ENCODE assay signal across 19 mouse cellular contexts in the genomic region with DNA sequence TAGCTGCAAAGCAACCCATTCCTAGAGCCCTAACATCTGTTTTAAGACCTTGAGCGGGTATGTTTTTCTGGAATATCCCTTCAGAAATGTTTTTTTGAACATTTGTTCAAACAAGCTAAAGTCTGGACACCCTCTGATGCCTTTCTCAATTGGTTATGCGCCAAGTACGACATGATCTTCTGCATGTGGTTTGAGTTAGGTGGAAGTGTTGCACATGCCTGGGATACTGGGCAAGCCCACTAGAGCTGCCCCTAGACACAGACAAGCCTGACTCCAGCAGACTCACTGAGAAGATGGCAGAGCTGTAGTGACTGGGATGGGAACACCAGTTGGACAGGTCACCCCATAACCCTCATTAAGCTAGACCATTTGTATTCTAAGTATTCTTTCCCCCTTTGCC.
A peak's percentile ranks its signal among the peaks of the same experiment; 100 is the strongest.
DNase-seq lines count a peak whose midpoint lies in the region; ATAC-seq lines count a peak whose summit lies in the region.
"Had no signal": no experiment of that assay in that cellular context is flagged by ENCODE, and none has a peak within 500 bp of the region (broad histone marks: within the 10 kb centered on the region; RNA-seq: fewer than 3 reads in every experiment).

No protein-coding gene starts in this region.

- 0 out of 2 replicates have a peak, but pooled peaks have one; percentile 52 for ATAC-seq in embryonic facial prominence, embryonic 11.5 days (replicated peaks; ENCODE audit: insufficient number of reproducible peaks, low FRiP score, low TSS enrichment, low read depth)
- ATAC-seq in embryonic facial prominence, embryonic 14.5 days (ENCODE audit: low read depth) = no peak
- ATAC-seq: forebrain, embryonic 13.5 days; forebrain, embryonic 15.5 days; forebrain, postnatal 0 days had no signal

- H3K4me1 ChIP-seq in embryonic facial prominence, embryonic 11.5 days (ENCODE audit: control insufficient read depth, insufficient read depth, low read length) = no peaks in the 10 kb centered on the region
- H3K4me1 ChIP-seq in embryonic facial prominence, embryonic 10.5 days = no peaks in the 10 kb centered on the region
- no peaks in the 10 kb centered on the region for H3K4me1 ChIP-seq in embryonic facial prominence, embryonic 14.5 days (ENCODE audit: control insufficient read depth, insufficient read depth, low read length)
- H3K4me1 ChIP-seq: embryonic facial prominence, embryonic 13.5 days; forebrain, embryonic 13.5 days; forebrain, embryonic 15.5 days had no signal

- no peak overlapping the region for H3K4me2 ChIP-seq in embryonic facial prominence, embryonic 11.5 days (ENCODE audit: low read depth, low read length)
- no peak overlapping the region for H3K4me2 ChIP-seq in embryonic facial prominence, embryonic 14.5 days (ENCODE audit: low read depth, low read length)
- H3K4me2 ChIP-seq: embryonic facial prominence, embryonic 13.5 days; forebrain, embryonic 13.5 days; forebrain, embryonic 15.5 days had no signal

- no peak overlapping the region for H3K4me3 ChIP-seq in embryonic facial prominence, embryonic 11.5 days (ENCODE audit: low read depth, low read length)
- H3K4me3 ChIP-seq in embryonic facial prominence, embryonic 10.5 days = no peak overlapping the region
- H3K4me3 ChIP-seq in embryonic facial prominence, embryonic 14.5 days (ENCODE audit: low read depth, low read length) = no peak overlapping the region
- H3K4me3 ChIP-seq: embryonic facial prominence, embryonic 13.5 days; forebrain, embryonic 13.5 days; forebrain, embryonic 15.5 days had no signal

- no peak overlapping the region for H3K9ac ChIP-seq in embryonic facial prominence, embryonic 11.5 days (replicated peaks; ENCODE audit: low read length)
- H3K9ac ChIP-seq in embryonic facial prominence, embryonic 14.5 days (ENCODE audit: low read depth, low read length) = no peak overlapping the region
- H3K9ac ChIP-seq: embryonic facial prominence, embryonic 13.5 days; forebrain, embryonic 13.5 days; forebrain, embryonic 15.5 days; forebrain, postnatal 0 days had no signal

- H3K36me3 ChIP-seq in embryonic facial prominence, embryonic 11.5 days (replicated peaks; ENCODE audit: control insufficient read depth, insufficient read depth, low read depth, low read length) = no peaks in the 10 kb centered on the region
- no peaks in the 10 kb centered on the region; the same call in 1 of the 2 replicates for H3K36me3 ChIP-seq in embryonic facial prominence, embryonic 10.5 days (replicated peaks)
- no peaks in the 10 kb centered on the region for H3K36me3 ChIP-seq in embryonic facial prominence, embryonic 14.5 days (ENCODE audit: control insufficient read depth, insufficient read depth, low read length)
- H3K36me3 ChIP-seq: embryonic facial prominence, embryonic 13.5 days; forebrain, embryonic 15.5 days had no signal

- no peak overlapping the region for H3K27ac ChIP-seq in embryonic facial prominence, embryonic 11.5 days (replicated peaks; ENCODE audit: low read depth, low read length)
- no peak overlapping the region for H3K27ac ChIP-seq in embryonic facial prominence, embryonic 10.5 days (replicated peaks)
- H3K27ac ChIP-seq in embryonic facial prominence, embryonic 14.5 days (replicated peaks; ENCODE audit: low read depth, low read length) = no peak overlapping the region
- H3K27ac ChIP-seq: embryonic facial prominence, embryonic 13.5 days; forebrain, embryonic 13.5 days; forebrain, embryonic 15.5 days had no signal

- no peaks in the 10 kb centered on the region for H3K27me3 ChIP-seq in embryonic facial prominence, embryonic 11.5 days (ENCODE audit: control insufficient read depth, insufficient read depth, low read length)
- peaks cover 96% of the 10 kb centered on the region for H3K27me3 ChIP-seq in embryonic facial prominence, embryonic 10.5 days (replicated peaks; ENCODE audit: low read depth, poor library complexity, severe bottlenecking)
- H3K27me3 ChIP-seq in embryonic facial prominence, embryonic 14.5 days (replicated peaks; ENCODE audit: control insufficient read depth, insufficient read depth, low read length) = peaks cover 29% of the 10 kb centered on the region

- DNase-seq in embryonic facial prominence, embryonic 11.5 days (ENCODE audit: low spot score) = peak; percentile 14
- DNase-seq in embryonic facial prominence, embryonic 10.5 days (ENCODE audit: low spot score) = no peak
- peak; percentile 48 for DNase-seq in embryonic facial prominence, embryonic 14.5 days (ENCODE audit: low spot score)
- peak; percentile 11 for DNase-seq in skeletal muscle tissue, adult 2 months (ENCODE audit: low read depth, low spot score)
- DNase-seq in left cerebral cortex, adult 9 months (ENCODE audit: low spot score in 2 of 2) = no peak
- DNase-seq: adrenal gland, adult 2 months; adrenal gland, postnatal 10 days; adrenal gland, postnatal 25 days; cerebellum, adult 11 months; cerebellum, adult 18-20 months; cerebellum, adult 8-10 months; cerebellum, adult 9-11 months; cerebellum, postnatal 14 days; cerebellum, postnatal 36 days; embryo, embryonic 11 days; forebrain, postnatal 0 days had no signal

- WGBS in embryonic facial prominence, embryonic 11.5 days = 60% methylated on average over 3 of the region's 3 CpGs
- WGBS in embryonic facial prominence, embryonic 10.5 days = 81% methylated on average over 3 of the region's 3 CpGs
- WGBS in embryonic facial prominence, embryonic 14.5 days = 41% methylated on average over 3 of the region's 3 CpGs

- no peaks in the 10 kb centered on the region for H3K9me3 ChIP-seq in embryonic facial prominence, embryonic 11.5 days (replicated peaks; ENCODE audit: control insufficient read depth, low read length)
- no peaks in the 10 kb centered on the region for H3K9me3 ChIP-seq in embryonic facial prominence, embryonic 10.5 days
- H3K9me3 ChIP-seq in embryonic facial prominence, embryonic 14.5 days (ENCODE audit: control insufficient read depth, low read length) = no peaks in the 10 kb centered on the region
- H3K9me3 ChIP-seq: embryonic facial prominence, embryonic 13.5 days; forebrain, embryonic 13.5 days; forebrain, embryonic 15.5 days had no signal

Comparison
In these comparisons a context has a peak if more than half of its experiments do, and no peak if none do; other contexts are left out.
1. DNase-seq: peak in embryonic facial prominence, embryonic 11.5 days (single experiment), embryonic facial prominence, embryonic 14.5 days (single experiment) and skeletal muscle tissue, adult 2 months (single experiment); none in embryonic facial prominence, embryonic 10.5 days (single experiment) and left cerebral cortex, adult 9 months (0 of 2).